In genomic region chr11:60475668-60476362, GRCm38 (mm10) we compare ENCODE assay signal across 28 mouse cellular contexts. TPM values are rescaled to one million over a fixed set of nuclear protein-coding genes. Genes with fewer than 3 reads are reported as not detected.
DNase-seq lines count a peak whose midpoint lies in the region; ATAC-seq and TF ChIP-seq lines count a peak whose summit lies in the region.
"Had no signal": no experiment of that assay in that cellular context is flagged by ENCODE, and none has a peak within 500 bp of the region (broad histone marks: within the 10 kb centered on the region; RNA-seq: fewer than 3 reads in every experiment).

No protein-coding gene starts in this region.

- no peaks in the 10 kb centered on the region for H3K27me3 ChIP-seq in hindbrain, embryonic 10.5 days (ENCODE audit: insufficient read depth, poor library complexity, severe bottlenecking)
- no peaks in the 10 kb centered on the region for H3K27me3 ChIP-seq in hindbrain, embryonic 12.5 days
- no peaks in the 10 kb centered on the region for H3K27me3 ChIP-seq in kidney, embryonic 16.5 days (ENCODE audit: insufficient read depth, low read length)
- H3K27me3 ChIP-seq in CH12.LX (replicated peaks) = peaks cover 4% of the 10 kb centered on the region
- H3K27me3 ChIP-seq in limb, embryonic 11.5 days (ENCODE audit: control insufficient read depth, insufficient read depth, low read length) = no peaks in the 10 kb centered on the region
- H3K27me3 ChIP-seq: embryonic facial prominence, embryonic 13.5 days; forebrain, embryonic 12.5 days; hindbrain, embryonic 13.5 days had no signal

- no peaks in the 10 kb centered on the region for H3K9me3 ChIP-seq in hindbrain, embryonic 10.5 days
- no peaks in the 10 kb centered on the region for H3K9me3 ChIP-seq in hindbrain, embryonic 12.5 days (replicated peaks)
- H3K9me3 ChIP-seq in kidney, embryonic 16.5 days (ENCODE audit: low read length) = no peaks in the 10 kb centered on the region
- H3K9me3 ChIP-seq in CH12.LX (replicated peaks; ENCODE audit: low read length) = no peaks in the 10 kb centered on the region
- H3K9me3 ChIP-seq in limb, embryonic 11.5 days (ENCODE audit: control insufficient read depth, low read length) = no peaks in the 10 kb centered on the region
- H3K9me3 ChIP-seq: embryonic facial prominence, embryonic 10.5 days; embryonic facial prominence, embryonic 13.5 days; forebrain, embryonic 12.5 days; heart, embryonic 10.5 days; heart, embryonic 13.5 days; hindbrain, embryonic 13.5 days had no signal

- peaks cover 19% of the 10 kb centered on the region for H3K4me1 ChIP-seq in hindbrain, embryonic 10.5 days (replicated peaks)
- H3K4me1 ChIP-seq in hindbrain, embryonic 12.5 days = no peaks in the 10 kb centered on the region
- peaks cover 4% of the 10 kb centered on the region for H3K4me1 ChIP-seq in kidney, embryonic 16.5 days (ENCODE audit: insufficient read depth, low read length)
- H3K4me1 ChIP-seq in CH12.LX (ENCODE audit: control insufficient read depth in 1 of 2, insufficient read depth in 2 of 2) = peaks cover 0 to 7% of the 10 kb centered on the region in 2 experiments; a peak in 2 of 4 replicates
- peaks cover 4% of the 10 kb centered on the region; the same call in 1 of the 2 replicates for H3K4me1 ChIP-seq in limb, embryonic 11.5 days (ENCODE audit: control insufficient read depth, insufficient read depth, low read length)
- H3K4me1 ChIP-seq: forebrain, embryonic 12.5 days; hindbrain, embryonic 13.5 days had no signal

- 0 out of 2 replicates have a peak overlapping the region, but pooled peaks have one; percentile 12 for H3K27ac ChIP-seq in hindbrain, embryonic 10.5 days
- H3K27ac ChIP-seq in hindbrain, embryonic 12.5 days = no peak overlapping the region
- peak overlapping the region; percentile 73 for H3K27ac ChIP-seq in kidney, embryonic 16.5 days (ENCODE audit: low read length)
- no peak overlapping the region for H3K27ac ChIP-seq in CH12.LX (ENCODE audit: insufficient read depth, low read depth)
- H3K27ac ChIP-seq in limb, embryonic 11.5 days (replicated peaks; ENCODE audit: low read depth, low read length) = no peak overlapping the region
- H3K27ac ChIP-seq: embryonic facial prominence, embryonic 10.5 days; embryonic facial prominence, embryonic 13.5 days; forebrain, embryonic 12.5 days; heart, adult 2 months; heart, embryonic 10.5 days; heart, embryonic 13.5 days; hindbrain, embryonic 13.5 days had no signal

- dilution Hi-C loops in CH12.LX (cut with MboI; ENCODE audit: extremely low pct_ligation_motif_present, extremely low pct_unique_long_range_greater_than_20kb, low sequenced_read_pairs) = no loop called here

- no peak overlapping the region for H3K4me3 ChIP-seq in hindbrain, embryonic 10.5 days
- no peak overlapping the region for H3K4me3 ChIP-seq in hindbrain, embryonic 12.5 days
- no peak overlapping the region for H3K4me3 ChIP-seq in kidney, embryonic 16.5 days (ENCODE audit: low read length)
- no peak overlapping the region for H3K4me3 ChIP-seq in CH12.LX (replicated peaks in 1 of 3; ENCODE audit: low read depth in 2 of 3, low read length in 2 of 3, poor library complexity in 1 of 3)
- H3K4me3 ChIP-seq in limb, embryonic 11.5 days (ENCODE audit: low read depth, low read length) = no peak overlapping the region
- H3K4me3 ChIP-seq: embryonic facial prominence, embryonic 10.5 days; embryonic facial prominence, embryonic 13.5 days; erythroblast, embryonic 14.5 days; forebrain, embryonic 12.5 days; heart, adult 2 months; heart, embryonic 10.5 days; heart, embryonic 13.5 days; hindbrain, embryonic 13.5 days had no signal

- WGBS in hindbrain, embryonic 10.5 days = 79% methylated on average over 5 of the region's 5 CpGs
- WGBS in hindbrain, embryonic 12.5 days = 86% methylated on average over 5 of the region's 5 CpGs
- 48% methylated on average over 5 of the region's 5 CpGs for WGBS in kidney, embryonic 16.5 days
- 87% methylated on average over 5 of the region's 5 CpGs for WGBS in limb, embryonic 11.5 days

- H3K79me2 ChIP-seq in CH12.LX (replicated peaks; ENCODE audit: control insufficient read depth, extremely low read depth, insufficient read depth, poor library complexity, severe bottlenecking) = no peaks in the 10 kb centered on the region

- H3K4me2 ChIP-seq in hindbrain, embryonic 12.5 days (replicated peaks) = no peak overlapping the region
- H3K4me2 ChIP-seq in kidney, embryonic 16.5 days (replicated peaks; ENCODE audit: low read depth, low read length) = no peak overlapping the region
- no peak overlapping the region for H3K4me2 ChIP-seq in CH12.LX (ENCODE audit: insufficient read depth, low read depth, poor library complexity, severe bottlenecking)
- no peak overlapping the region for H3K4me2 ChIP-seq in limb, embryonic 11.5 days (ENCODE audit: low read depth, severe bottlenecking)
- H3K4me2 ChIP-seq: embryonic facial prominence, embryonic 13.5 days; forebrain, embryonic 12.5 days; heart, embryonic 13.5 days; hindbrain, embryonic 13.5 days had no signal

- H3K36me3 ChIP-seq in hindbrain, embryonic 10.5 days = no peaks in the 10 kb centered on the region
- no peaks in the 10 kb centered on the region for H3K36me3 ChIP-seq in hindbrain, embryonic 12.5 days
- H3K36me3 ChIP-seq in kidney, embryonic 16.5 days (ENCODE audit: insufficient read depth, low read length) = no peaks in the 10 kb centered on the region
- H3K36me3 ChIP-seq in CH12.LX (replicated peaks in 1 of 2; ENCODE audit: control insufficient read depth in 1 of 2, insufficient read depth in 1 of 2, low read length in 1 of 2) = peaks cover 0 to 32% of the 10 kb centered on the region in 2 experiments
- no peaks in the 10 kb centered on the region; the same call in 1 of the 2 replicates for H3K36me3 ChIP-seq in limb, embryonic 11.5 days (ENCODE audit: control insufficient read depth, insufficient read depth, low read length)
- H3K36me3 ChIP-seq: embryonic facial prominence, embryonic 10.5 days; embryonic facial prominence, embryonic 13.5 days had no signal

- in situ Hi-C loops in CH12.LX (cut with MboI; ENCODE audit: low pct_ligation_motif_present, low pct_unique_long_range_greater_than_20kb, low sequenced_read_pairs) = no loop called here

- no peak for DNase-seq in hindbrain, embryonic 10.5 days (ENCODE audit: low spot score)
- no peak for DNase-seq in kidney, adult 18-20 months
- DNase-seq in CH12.LX (ENCODE audit: extremely low read depth) = no peak
- no peak for DNase-seq in limb, embryonic 11.5 days (ENCODE audit: low spot score)
- no peak for DNase-seq in right cerebral cortex, adult 2 months (ENCODE audit: low spot score in 2 of 2)
- DNase-seq: adrenal gland, adult 2 months; adrenal gland, postnatal 14 days; cerebellum, adult 11 months; cerebellum, adult 2 months; cerebellum, adult 9-11 months; cerebellum, postnatal 25 days; gastrocnemius, postnatal 10 days; gastrocnemius, postnatal 36 days; heart, adult 2 months; heart, postnatal 14 days; heart, postnatal 4 days had no signal

- TF ChIP-seq EP300 in CH12.LX (IDR thresholded peaks at IDR 0.05; ENCODE audit: low read length) = no peak

- TF ChIP-seq CTCF in CH12.LX (conservative IDR thresholded peaks at IDR 0.05 in 1 of 2, IDR thresholded peaks at IDR 0.05 in 1 of 2; ENCODE audit: low read depth in 2 of 2, low read length in 2 of 2) = no peak

- no peak overlapping the region for H3K9ac ChIP-seq in hindbrain, embryonic 12.5 days
- H3K9ac ChIP-seq in kidney, embryonic 16.5 days (replicated peaks; ENCODE audit: low read length) = no peak overlapping the region; the same call in 1 of the 2 replicates
- H3K9ac ChIP-seq in CH12.LX (ENCODE audit: insufficient read depth, low read depth) = no peak overlapping the region
- 0 out of 2 replicates have a peak overlapping the region, but pooled peaks have one; percentile 17 for H3K9ac ChIP-seq in limb, embryonic 11.5 days (ENCODE audit: low read length)
- H3K9ac ChIP-seq: embryonic facial prominence, embryonic 13.5 days; forebrain, embryonic 12.5 days; heart, embryonic 13.5 days; hindbrain, embryonic 13.5 days had no signal

- TF ChIP-seq RAD21 in CH12.LX (IDR thresholded peaks at IDR 0.05; ENCODE audit: low read depth, low read length) = no peak

- ATAC-seq in hindbrain, embryonic 12.5 days (ENCODE audit: low FRiP score) = no peak
- ATAC-seq in kidney, embryonic 16.5 days (ENCODE audit: low FRiP score, low TSS enrichment) = peak; percentile 77
- no peak for ATAC-seq in limb, embryonic 11.5 days (ENCODE audit: insufficient number of reproducible peaks, low FRiP score, low TSS enrichment, low read depth)
- ATAC-seq: forebrain, embryonic 16.5 days; hindbrain, embryonic 16.5 days had no signal

- no peak for TF ChIP-seq POLR2A in CH12.LX (IDR thresholded peaks at IDR 0.05; ENCODE audit: low read depth, low read length)

RNA-seq across cellular contexts. Expression of gene Myo15, which starts 6.7 kb away (rescaled TPM):
- polyA plus RNA-seq in hindbrain, embryonic 10.5 days (2016; fragmentation: Nextera tagmentation; extraction: Ambion mirVana) = 0.16 and 0.36 TPM in 2 replicates
- polyA plus RNA-seq in hindbrain, embryonic 12.5 days (2016; fragmentation: Nextera tagmentation; extraction: Ambion mirVana) = 0.30 TPM in 2 replicates
- 0.24 and 0.35 TPM in 2 replicates for polyA plus RNA-seq in kidney, embryonic 16.5 days (2015; fragmentation: Nextera tagmentation; extraction: Ambion mirVana)
- total RNA-seq in CH12.LX (2012; rRNA removed) (0.04 and 0.08 TPM in 2 replicates), CH12.LX (2014; rRNA removed) (0.01 TPM in 1 of 2 replicates, not detected in the other)
- 0.10 and 0.13 TPM in 2 replicates for polyA plus RNA-seq in CH12.LX (2012; ENCODE audit: insufficient read length, low read depth)
- polyA plus RNA-seq in limb, embryonic 11.5 days (2014; fragmentation: Nextera tagmentation; extraction: Ambion mirVana) = 0.17 and 0.31 TPM in 2 replicates
- total RNA-seq: gastrocnemius, postnatal 36 days; granulocyte monocyte progenitor cell, adult 5-6 weeks had no signal

RNA-seq across cellular contexts. Expression of gene Drg2, which starts 21.4 kb away (rescaled TPM):
- polyA plus RNA-seq in hindbrain, embryonic 10.5 days (2016; fragmentation: Nextera tagmentation; extraction: Ambion mirVana) = 131 TPM in 2 replicates
- polyA plus RNA-seq in hindbrain, embryonic 12.5 days (2016; fragmentation: Nextera tagmentation; extraction: Ambion mirVana) = 94.4 and 96.7 TPM in 2 replicates
- polyA plus RNA-seq in kidney, embryonic 16.5 days (2015; fragmentation: Nextera tagmentation; extraction: Ambion mirVana) = 123 and 127 TPM in 2 replicates
- total RNA-seq in CH12.LX (2012; rRNA removed) (135 and 152 TPM in 2 replicates), CH12.LX (2014; rRNA removed) (105 and 115 TPM in 2 replicates)
- polyA plus RNA-seq in CH12.LX (2012; ENCODE audit: insufficient read length, low read depth) = 151 and 155 TPM in 2 replicates
- 129 and 137 TPM in 2 replicates for polyA plus RNA-seq in limb, embryonic 11.5 days (2014; fragmentation: Nextera tagmentation; extraction: Ambion mirVana)

RNA-seq across cellular contexts. Expression of gene Atpaf2, which starts 57.6 kb away (rescaled TPM):
- polyA plus RNA-seq in hindbrain, embryonic 10.5 days (2016; fragmentation: Nextera tagmentation; extraction: Ambion mirVana) = 43.0 and 51.9 TPM in 2 replicates
- polyA plus RNA-seq in hindbrain, embryonic 12.5 days (2016; fragmentation: Nextera tagmentation; extraction: Ambion mirVana) = 37.4 and 38.0 TPM in 2 replicates
- 61.4 and 62.1 TPM in 2 replicates for polyA plus RNA-seq in kidney, embryonic 16.5 days (2015; fragmentation: Nextera tagmentation; extraction: Ambion mirVana)
- total RNA-seq in CH12.LX (2012; rRNA removed) (47.8 and 62.4 TPM in 2 replicates), CH12.LX (2014; rRNA removed) (72.6 and 79.2 TPM in 2 replicates)
- polyA plus RNA-seq in CH12.LX (2012; ENCODE audit: insufficient read length, low read depth) = 56.9 and 78.6 TPM in 2 replicates
- polyA plus RNA-seq in limb, embryonic 11.5 days (2014; fragmentation: Nextera tagmentation; extraction: Ambion mirVana) = 48.4 and 53.7 TPM in 2 replicates

RNA-seq across cellular contexts. Expression of gene Gid4, which starts 58.9 kb away (rescaled TPM):
- polyA plus RNA-seq in hindbrain, embryonic 10.5 days (2016; fragmentation: Nextera tagmentation; extraction: Ambion mirVana) = 26.6 and 30.0 TPM in 2 replicates
- polyA plus RNA-seq in hindbrain, embryonic 12.5 days (2016; fragmentation: Nextera tagmentation; extraction: Ambion mirVana) = 28.1 and 30.1 TPM in 2 replicates
- 26.5 and 26.6 TPM in 2 replicates for polyA plus RNA-seq in kidney, embryonic 16.5 days (2015; fragmentation: Nextera tagmentation; extraction: Ambion mirVana)
- 18.9 and 23.4 TPM in 2 replicates for total RNA-seq in CH12.LX (2012; rRNA removed)
- 17.0 and 17.3 TPM in 2 replicates for total RNA-seq in CH12.LX (2014; rRNA removed)
- polyA plus RNA-seq in CH12.LX (2012; ENCODE audit: insufficient read length, low read depth) = 14.9 and 17.0 TPM in 2 replicates
- polyA plus RNA-seq in limb, embryonic 11.5 days (2014; fragmentation: Nextera tagmentation; extraction: Ambion mirVana) = 28.6 and 30.8 TPM in 2 replicates

Comparison
In these comparisons a context has a peak if more than half of its experiments do, and no peak if none do; other contexts are left out.
1. H3K27ac ChIP-seq: peak in hindbrain, embryonic 10.5 days (single experiment) and kidney, embryonic 16.5 days (single experiment); none in hindbrain, embryonic 12.5 days (single experiment), CH12.LX (single experiment) and limb, embryonic 11.5 days (single experiment).